Mouse (Mus musculus): ENCODE results near the gene Fchsd2.

- TF ChIP-seq CTCF (IDR thresholded peaks at IDR 0.05; ENCODE audit: low read depth, low read length) (no peak), POLR2A (IDR thresholded peaks at IDR 0.05; ENCODE audit: insufficient read depth, low read length) (no peak)
Observed at GRCm38 (mm10) chr7:101271602-101272001, 178.9 kb downstream of the Fchsd2 start.
